Mouse (Mus musculus) C2C12 (cell line): ENCODE results near the gene Plekhg3.

ENCODE experiments used
- CTCF ChIP-seq: IDR thresholded peaks from one replicate; pipeline ENCODE4 v1.5.1; 2011; ENCODE audit not compliant: control insufficient read depth, insufficient read depth, insufficient read length
- MAX ChIP-seq: IDR thresholded peaks from one replicate; pipeline ENCODE4 v1.6.1; 2011; ENCODE audit warnings: mild to moderate bottlenecking, control low read depth

DNA sequence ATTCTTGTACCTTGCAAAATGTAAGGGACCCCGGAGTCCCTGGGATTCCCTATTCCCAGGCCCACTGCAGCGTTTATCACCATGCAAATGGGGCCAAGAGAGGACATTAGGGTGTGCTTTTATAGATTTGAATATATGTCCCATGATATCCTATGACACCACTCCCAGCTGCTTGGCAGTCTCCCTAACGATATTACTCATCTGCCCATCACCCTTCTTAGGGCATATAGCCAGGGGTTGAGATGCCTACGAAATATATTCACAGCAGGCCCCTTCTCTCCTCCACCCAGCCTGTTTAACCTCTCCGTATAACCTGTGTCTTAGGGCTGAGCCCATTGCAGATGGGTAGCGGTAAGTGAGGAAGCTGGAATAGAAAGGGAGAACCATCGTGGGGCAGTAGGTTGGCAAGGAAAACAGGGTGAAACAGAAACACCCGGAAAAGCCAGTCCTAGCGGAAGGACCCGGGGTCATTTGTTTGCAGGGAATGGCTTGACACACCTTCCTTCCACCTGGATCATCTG lies 10.1 kb downstream of the Plekhg3 start:
- no peak for TF ChIP-seq CTCF
- TF ChIP-seq MAX: no peak
